Mouse (Mus musculus) kidney, postnatal 36 days (tissue): ENCODE results near the gene Gabpb1.

Source experiments
- DNase-seq, 2 experiments: peaks; one replicate each; pipeline ENCODE4 v3.0.0; 2021 to 2022; ENCODE audit warnings: mixed read lengths in 2 of 2

Gene Gabpb1

DNA sequence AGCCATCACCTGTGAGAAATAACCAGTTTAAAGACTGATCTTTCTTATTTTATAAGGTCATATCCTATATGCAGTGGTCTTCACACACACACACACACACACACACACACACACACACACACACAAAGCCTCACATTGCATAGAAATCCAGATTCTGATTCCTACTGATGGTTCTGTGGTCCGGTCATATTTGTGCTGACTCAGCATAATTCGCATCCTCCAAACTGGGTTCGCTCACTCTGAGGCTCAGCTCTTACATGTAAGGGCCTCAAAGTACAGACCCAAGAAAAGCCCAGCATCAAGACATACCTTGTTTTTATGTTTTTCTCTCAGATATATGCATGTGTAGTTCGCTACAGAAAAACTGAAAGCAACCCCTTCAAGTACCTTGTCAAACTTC lies 84.8 kb downstream of the Gabpb1 start:
- no peak for DNase-seq

- no peak for DNase-seq
Observed at GRCm38 (mm10) chr2:126587468-126587867, 88.7 kb downstream of the Gabpb1 start.

GRCm38 (mm10) chr2:126584621-126585369 lies 91.3 kb downstream of the Gabpb1 start:
- DNase-seq: no peak

- no peak for DNase-seq
Observed at GRCm38 (mm10) chr2:126583960-126584359, 92.2 kb downstream of the Gabpb1 start.

DNA sequence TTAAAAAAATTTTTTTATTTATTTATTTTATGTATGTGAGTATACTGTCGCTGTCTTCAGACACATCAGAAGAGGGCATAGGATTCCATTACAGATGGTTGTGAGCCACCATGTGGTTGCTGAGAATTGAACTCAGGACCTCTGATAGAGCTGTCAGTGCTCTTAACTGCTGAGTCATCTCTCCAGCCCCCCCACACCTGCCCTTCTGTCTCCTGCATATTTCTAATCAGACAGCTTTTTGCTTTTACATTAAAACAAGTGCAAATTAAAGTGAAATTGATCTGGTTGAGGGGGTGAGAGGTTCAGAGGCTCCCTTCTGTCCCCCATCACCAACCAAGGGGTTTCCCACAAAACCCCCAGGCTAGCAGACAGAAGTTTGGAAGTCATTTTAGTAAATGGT lies 96.9 kb downstream of the Gabpb1 start:
- no peak for DNase-seq
